Mouse (Mus musculus): ENCODE measurements around the gene Aurkaip1.

Aurkaip1 gene

GRCm38 (mm10) chr4:155853421-155853820 is 22.3 kb downstream of the Aurkaip1 start:
- no peak for DNase-seq

- DNase-seq: no peak
These were observed 23.9 kb downstream of the Aurkaip1 start for GRCm38 (mm10) chr4:155854991-155855390.

GRCm38 (mm10) chr4:155856071-155856470 is 25.0 kb downstream of the Aurkaip1 start:
- DNase-seq: no peak

GRCm38 (mm10) chr4:155856881-155857280 is 25.8 kb downstream of the Aurkaip1 start:
- DNase-seq: no peak

- no peak for DNase-seq
These were observed 28.2 kb downstream of the Aurkaip1 start for GRCm38 (mm10) chr4:155859318-155859717.

GRCm38 (mm10) chr4:155861787-155862186 is 30.7 kb downstream of the Aurkaip1 start:
- no peak for DNase-seq

- DNase-seq: no peak
These were observed 31.9 kb downstream of the Aurkaip1 start, which contains the start of gene Tas1r3 for GRCm38 (mm10) chr4:155863001-155863400. Gene Tas1r3 (minus strand): TSS chr4:155863362.

- no peak for DNase-seq
These were observed 37.7 kb downstream of the Aurkaip1 start for GRCm38 (mm10) chr4:155868614-155869298.

GRCm38 (mm10) chr4:155869317-155870033 is 38.4 kb downstream of the Aurkaip1 start, which contains the start of the genes Cptp and Ints11:
Gene Cptp (minus strand): TSS chr4:155869440.
Gene Ints11 (plus strand): TSS chr4:155869546.
- DNase-seq: peak; percentile 96

- no peak for DNase-seq
These were observed 40.3 kb downstream of the Aurkaip1 start for GRCm38 (mm10) chr4:155871404-155871803.
